Mouse (Mus musculus) liver, embryonic 11.5 days (tissue): ENCODE data around the gene Glis2. TPM values are rescaled to one million over a fixed set of nuclear protein-coding genes. Genes with fewer than 3 reads are reported as not detected.
"Not testable (repeated sequence)": the region's sequence is repeated elsewhere in the genome, so short reads cannot be mapped to it uniquely, and the experiment has no call there.

Experiments used
- ATAC-seq: fragments of 200-750 bp; cut with Nextera tagmentation; replicated peaks from 2 replicates; pipeline ENCODE4 v1.8.0; 2017; ENCODE audit warnings: moderate number of reproducible peaks, mild to moderate bottlenecking, moderate TSS enrichment, moderate library complexity; ENCODE audit not compliant: low FRiP score
- DNase-seq: peaks from one replicate; pipeline ENCODE4 v3.0.0-alpha.2; 2017; ENCODE audit warnings: low spot score
- H3K27ac ChIP-seq: fragments of 300-500 bp; sonication (generic); 2 replicates; pipeline ENCODE4 v1.5.1; 2014; ENCODE audit warnings: mild to moderate bottlenecking, low read depth, low read length, control low read depth
- H3K27me3 ChIP-seq: fragments of 300-500 bp; sonication (generic); replicated peaks from 2 replicates; pipeline ENCODE4 v1.6.1; 2014; ENCODE audit warnings: low read length, mixed read lengths; ENCODE audit not compliant: control insufficient read depth, insufficient read depth
- H3K36me3 ChIP-seq: fragments of 300-500 bp; sonication (generic); 2 replicates; pipeline ENCODE4 v1.6.1; 2014; ENCODE audit warnings: mild to moderate bottlenecking, low read length, moderate library complexity, mixed read lengths; ENCODE audit not compliant: control insufficient read depth, insufficient read depth
- H3K4me1 ChIP-seq: fragments of 300-500 bp; sonication (generic); replicated peaks from 2 replicates; pipeline ENCODE4 v1.6.1; 2014; ENCODE audit warnings: low read length, mixed read lengths; ENCODE audit not compliant: control insufficient read depth, insufficient read depth
- H3K4me2 ChIP-seq: fragments of 300-500 bp; sonication (generic); 2 replicates; pipeline ENCODE4 v1.6.1; 2014; ENCODE audit warnings: mild to moderate bottlenecking, control low read depth, moderate library complexity
- H3K4me3 ChIP-seq: fragments of 300-500 bp; sonication (generic); 2 replicates; pipeline ENCODE4 v1.5.1; 2014; ENCODE audit warnings: low read depth, low read length, control low read depth
- H3K9ac ChIP-seq: fragments of 300-500 bp; sonication (generic); 2 replicates; pipeline ENCODE4 v1.6.1; 2014; ENCODE audit warnings: low read depth, low read length, control low read depth
- H3K9me3 ChIP-seq: fragments of 300-500 bp; sonication (generic); 2 replicates; pipeline ENCODE4 v1.6.1; 2016; ENCODE audit warnings: low read length, inconsistent platforms, mixed read lengths; ENCODE audit not compliant: control insufficient read depth
- WGBS: fragments of 180-500 bp; shearing (Covaris S2); extraction: QIAGEN DNeasy Blood & Tissue Kit; methylation state at CpG from one replicate; pipeline ENCODE4 v1.1.7; 2014; 5-methylcytosine and 5-hydroxymethylcytosine counted together
- polyA plus RNA-seq: library from polyadenylated mRNA; unstranded; fragments of >200 nt; fragmentation: Nextera tagmentation; extraction: Ambion mirVana; gene quantifications from 2 replicates; pipeline ENCODE4 v1.2.1, GENCODE M21; 2014

Glis2 gene
- polyA plus RNA-seq, 1 experiment from 2014 or later: 10.8 TPM

GRCm38 (mm10) chr16:4570737-4571136 lies 23.8 kb upstream of the Glis2 start:
- no peak overlapping the region for H3K27ac ChIP-seq

GRCm38 (mm10) chr16:4576038-4576437 lies 18.5 kb upstream of the Glis2 start:
- H3K9me3 ChIP-seq: no peaks in the 10 kb centered on the region
- DNase-seq: no peak
- no peak overlapping the region for H3K4me2 ChIP-seq
- H3K27me3 ChIP-seq: no peaks in the 10 kb centered on the region
- H3K9ac ChIP-seq: no peak overlapping the region
- H3K27ac ChIP-seq: no peak overlapping the region
- H3K4me3 ChIP-seq: no peak overlapping the region
- H3K4me1 ChIP-seq: no peaks in the 10 kb centered on the region
- 76% methylated on average over 2 of the region's 2 CpGs for WGBS
- ATAC-seq: no peak
- no peaks in the 10 kb centered on the region for H3K36me3 ChIP-seq

More at GRCm38 (mm10) chr16:4570737-4571136, 23.8 kb upstream of the Glis2 start:
- Histone ChIP-seq H3K9me3 (no peaks in the 10 kb centered on the region), H3K4me3 (no peak overlapping the region), H3K27me3 (no peaks in the 10 kb centered on the region), H3K9ac (0 out of 2 replicates have a peak overlapping the region, but pooled peaks have one; percentile 4), H3K4me1 (0 out of 2 replicates have a peak, but pooled peaks cover 2% of the 10 kb centered on the region), H3K36me3 (no peaks in the 10 kb centered on the region), H3K4me2 (no peak overlapping the region)
- DNase-seq (no peak), ATAC-seq (no peak)
- WGBS: 61% methylated on average over 4 of the region's 4 CpGs

- no peaks in the 10 kb centered on the region for H3K27me3 ChIP-seq
- H3K4me2 ChIP-seq: no peak overlapping the region
- H3K27ac ChIP-seq: no peak overlapping the region
- H3K4me1 ChIP-seq: no peaks in the 10 kb centered on the region
- H3K36me3 ChIP-seq: no peaks in the 10 kb centered on the region
- DNase-seq (no peak), ATAC-seq (no peak)
- H3K9ac ChIP-seq: no peak overlapping the region
- 23% methylated on average over 2 of the region's 2 CpGs for WGBS
- H3K9me3 ChIP-seq: no peaks in the 10 kb centered on the region
- no peak overlapping the region for H3K4me3 ChIP-seq
Measured at GRCm38 (mm10) chr16:4576873-4577272, 17.6 kb upstream of the Glis2 start.

GRCm38 (mm10) chr16:4578630-4579029 lies 15.9 kb upstream of the Glis2 start:
- ATAC-seq (no peak), DNase-seq (no peak)
- Histone ChIP-seq H3K36me3 (no peaks in the 10 kb centered on the region), H3K9me3 (no peaks in the 10 kb centered on the region), H3K9ac (no peak overlapping the region), H3K27me3 (no peaks in the 10 kb centered on the region), H3K27ac (no peak overlapping the region), H3K4me2 (no peak overlapping the region), H3K4me1 (peaks cover 3% of the 10 kb centered on the region; the same call in 1 of the 2 replicates), H3K4me3 (no peak overlapping the region)
- 31% methylated on average over 7 of the region's 7 CpGs for WGBS

DNA sequence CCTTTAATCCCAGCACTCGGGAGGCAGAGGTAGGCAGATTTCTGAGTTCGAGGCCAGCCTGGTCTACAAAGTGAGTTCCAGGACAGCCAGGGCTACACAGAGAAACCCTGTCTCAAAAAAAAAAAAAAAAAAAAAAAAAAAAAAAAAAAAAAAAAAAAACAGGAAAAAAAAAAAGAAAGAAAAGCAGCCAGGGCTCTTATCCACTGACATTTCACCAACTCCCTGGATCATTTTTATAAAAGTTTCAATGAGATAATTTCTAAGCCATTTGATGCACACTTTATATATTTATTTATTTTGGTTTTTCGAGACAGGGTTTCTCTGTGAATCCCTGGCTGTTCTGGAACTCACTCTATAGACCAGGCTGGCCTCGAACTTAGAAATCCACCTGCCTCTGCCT lies 13.3 kb upstream of the Glis2 start:
- H3K36me3 ChIP-seq, H3K9me3 ChIP-seq, ATAC-seq, H3K27me3 ChIP-seq, H3K9ac ChIP-seq, DNase-seq, H3K4me2 ChIP-seq, H3K4me3 ChIP-seq, H3K27ac ChIP-seq: not testable (repeated sequence)
- peaks cover 16% of the 10 kb centered on the region for H3K4me1 ChIP-seq
- 82% methylated on average over 4 of the region's 4 CpGs for WGBS

- H3K27ac ChIP-seq: no peak overlapping the region
- H3K9me3 ChIP-seq: no peaks in the 10 kb centered on the region
- DNase-seq (no peak), ATAC-seq (no peak)
- no peaks in the 10 kb centered on the region for H3K36me3 ChIP-seq
- H3K4me2 ChIP-seq: no peak overlapping the region
- no peak overlapping the region for H3K4me3 ChIP-seq
- H3K9ac ChIP-seq: no peak overlapping the region
- H3K27me3 ChIP-seq: no peaks in the 10 kb centered on the region
- WGBS: 29% methylated on average over 3 of the region's 3 CpGs
- peaks cover 30% of the 10 kb centered on the region for H3K4me1 ChIP-seq
Measured at GRCm38 (mm10) chr16:4583807-4584206, 10.7 kb upstream of the Glis2 start.

GRCm38 (mm10) chr16:4584438-4584837 lies 10.1 kb upstream of the Glis2 start:
- Histone ChIP-seq H3K36me3 (no peaks in the 10 kb centered on the region), H3K4me3 (no peak overlapping the region), H3K4me2 (no peak overlapping the region), H3K9ac (no peak overlapping the region), H3K9me3 (no peaks in the 10 kb centered on the region), H3K27me3 (no peaks in the 10 kb centered on the region), H3K4me1 (peaks cover 30% of the 10 kb centered on the region), H3K27ac (no peak overlapping the region)
- WGBS: 68% methylated on average over 5 of the region's 5 CpGs
- ATAC-seq (no peak), DNase-seq (no peak)

DNA sequence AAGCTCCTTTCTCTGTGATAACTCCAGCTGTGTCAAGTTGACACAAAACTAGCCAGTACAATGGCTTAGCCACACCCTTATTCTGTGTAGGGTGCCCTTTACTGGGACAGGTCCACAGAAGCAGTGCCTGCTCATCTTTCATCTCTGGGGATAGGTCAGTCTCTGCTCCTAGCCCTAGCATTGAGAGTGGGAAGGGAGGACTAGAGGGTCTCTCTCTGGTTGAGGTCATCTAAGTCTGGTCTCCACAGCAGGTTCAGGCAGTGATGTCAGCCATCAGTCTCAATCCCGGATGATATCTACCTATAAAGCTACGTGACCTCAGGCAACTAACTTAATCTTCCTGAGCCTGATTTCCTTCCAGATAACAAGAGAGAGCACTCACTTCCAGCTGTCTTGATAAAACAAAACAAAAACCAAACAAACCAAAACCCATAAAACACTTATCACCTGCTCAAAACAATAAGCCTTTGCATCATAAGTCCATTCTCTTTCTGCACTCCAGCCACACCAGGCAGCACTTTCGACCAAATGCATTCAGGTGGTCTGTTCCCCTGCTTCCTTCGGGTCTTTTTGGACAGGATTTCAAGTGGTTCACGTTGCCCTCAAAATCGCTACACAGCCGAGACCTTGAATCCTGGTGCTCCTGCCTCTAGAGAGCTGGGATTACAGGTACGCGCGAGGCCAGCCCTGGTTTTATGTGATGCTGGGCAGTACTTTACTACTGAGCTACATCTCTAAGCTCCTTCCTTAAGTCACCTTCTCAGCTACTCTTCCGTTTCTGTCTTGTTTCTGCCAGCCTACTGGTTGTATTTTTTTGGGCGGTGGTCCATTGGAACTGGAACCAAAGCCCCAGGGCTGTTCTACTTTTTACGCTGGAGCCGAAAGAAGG lies 8.6 kb upstream of the Glis2 start:
- no peaks in the 10 kb centered on the region for H3K9me3 ChIP-seq
- peak; percentile 23 for ATAC-seq
- H3K27ac ChIP-seq: peak overlapping the region; percentile 81
- H3K9ac ChIP-seq: peak overlapping the region; percentile 36; the same call in 1 of the 2 replicates
- H3K4me1 ChIP-seq: peaks cover 30% of the 10 kb centered on the region
- no peaks in the 10 kb centered on the region for H3K27me3 ChIP-seq
- 6% methylated on average over 14 of the region's 14 CpGs for WGBS
- H3K36me3 ChIP-seq: peaks cover 5% of the 10 kb centered on the region; the same call in 1 of the 2 replicates
- H3K4me3 ChIP-seq: peak overlapping the region; percentile 39
- no peak for DNase-seq
- H3K4me2 ChIP-seq: peak overlapping the region; percentile 68
